Mouse (Mus musculus) heart, embryonic 11.5 days (tissue): ENCODE results near the gene Gm42372. TPM values are rescaled to one million over a fixed set of nuclear protein-coding genes. Genes with fewer than 3 reads are reported as not detected.

Experiments
- ATAC-seq: fragments of 200-750 bp; cut with Nextera tagmentation; replicated peaks from 2 replicates; pipeline ENCODE4 v1.8.0; 2017; ENCODE audit warnings: moderate library complexity; ENCODE audit not compliant: insufficient number of reproducible peaks, low FRiP score, low TSS enrichment
- H3K27ac ChIP-seq: fragments of 300-500 bp; sonication (generic); 2 replicates; pipeline ENCODE4 v1.5.1; 2014; ENCODE audit warnings: mild to moderate bottlenecking, low read depth, low read length
- H3K27me3 ChIP-seq: fragments of 300-500 bp; sonication (generic); 2 replicates; pipeline ENCODE4 v1.6.1; 2014; ENCODE audit warnings: mild to moderate bottlenecking, low read length, mixed read lengths; ENCODE audit not compliant: control insufficient read depth, insufficient read depth
- H3K36me3 ChIP-seq: fragments of 300-500 bp; sonication (generic); 2 replicates; pipeline ENCODE4 v1.6.1; 2014; ENCODE audit warnings: mild to moderate bottlenecking, low read length, moderate library complexity, mixed read lengths; ENCODE audit not compliant: control insufficient read depth, insufficient read depth
- H3K4me1 ChIP-seq: fragments of 300-500 bp; sonication (generic); 2 replicates; pipeline ENCODE4 v1.6.1; 2014; ENCODE audit warnings: low read length; ENCODE audit not compliant: control insufficient read depth, insufficient read depth
- H3K4me2 ChIP-seq: fragments of 300-500 bp; sonication (generic); 2 replicates; pipeline ENCODE4 v1.6.1; 2014; ENCODE audit warnings: mild to moderate bottlenecking, moderate library complexity
- H3K4me3 ChIP-seq: fragments of 300-500 bp; sonication (generic); 2 replicates; pipeline ENCODE4 v1.5.1; 2014; ENCODE audit warnings: low read depth, low read length
- H3K9ac ChIP-seq: fragments of 300-500 bp; sonication (generic); 2 replicates; pipeline ENCODE4 v1.6.1; 2014; ENCODE audit warnings: mild to moderate bottlenecking, low read depth, low read length, moderate library complexity
- H3K9me3 ChIP-seq: fragments of 300-500 bp; sonication (generic); replicated peaks from 2 replicates; pipeline ENCODE4 v1.6.1; 2016; ENCODE audit warnings: low read length; ENCODE audit not compliant: control insufficient read depth
- WGBS: fragments of 180-500 bp; shearing (Covaris S2); extraction: QIAGEN DNeasy Blood & Tissue Kit; methylation state at CpG from one replicate; pipeline ENCODE4 v1.1.7; 2014; ENCODE audit not compliant: insufficient replicate concordance; 5-methylcytosine and 5-hydroxymethylcytosine counted together
- polyA plus RNA-seq: library from polyadenylated mRNA; unstranded; fragments of >200 nt; fragmentation: Nextera tagmentation; extraction: Ambion mirVana; gene quantifications from 2 replicates; pipeline ENCODE4 v1.2.1, GENCODE M21; 2014

Gm42372 gene
- polyA plus RNA-seq, 1 experiment from 2014 or later = 0.20 TPM

- WGBS = under 1% methylated on average over 26 of the region's 27 CpGs
- Histone ChIP-seq H3K27ac (peak overlapping the region; percentile 93), H3K27me3 (no peaks in the 10 kb centered on the region), H3K4me2 (peak overlapping the region; percentile 93), H3K9ac (peak overlapping the region; percentile 95), H3K9me3 (no peaks in the 10 kb centered on the region), H3K4me1 (peaks cover 52% of the 10 kb centered on the region), H3K4me3 (peak overlapping the region; percentile 82), H3K36me3 (peaks cover 17% of the 10 kb centered on the region)
- peak; percentile 92 for ATAC-seq
Observed at GRCm38 (mm10) chr7:16993651-16994399, 10.9 kb downstream of the Gm42372 start.

- Histone ChIP-seq H3K4me2 (peak overlapping the region; percentile 93), H3K27me3 (no peaks in the 10 kb centered on the region), H3K4me1 (peaks cover 53% of the 10 kb centered on the region), H3K9me3 (no peaks in the 10 kb centered on the region), H3K4me3 (peak overlapping the region; percentile 82), H3K9ac (peak overlapping the region; percentile 95), H3K27ac (peak overlapping the region; percentile 93), H3K36me3 (peaks cover 19% of the 10 kb centered on the region)
- 3% methylated on average over 20 of the region's 20 CpGs for WGBS
- ATAC-seq = no peak
Observed at GRCm38 (mm10) chr7:16994400-16994799, 11.5 kb downstream of the Gm42372 start.

- H3K4me1 ChIP-seq = peaks cover 51% of the 10 kb centered on the region
- WGBS = 89% methylated on average over 4 of the region's 4 CpGs
- no peaks in the 10 kb centered on the region for H3K27me3 ChIP-seq
- no peaks in the 10 kb centered on the region for H3K9me3 ChIP-seq
- peaks cover 21% of the 10 kb centered on the region for H3K36me3 ChIP-seq
- H3K4me3 ChIP-seq = peak overlapping the region; percentile 82
- peak overlapping the region; percentile 93 for H3K4me2 ChIP-seq
- H3K9ac ChIP-seq = peak overlapping the region; percentile 95
- ATAC-seq = no peak
- no peak overlapping the region for H3K27ac ChIP-seq
Observed at GRCm38 (mm10) chr7:16995345-16995744, 12.5 kb downstream of the Gm42372 start.

GRCm38 (mm10) chr7:16999233-16999632, 16.3 kb downstream of the Gm42372 start:
- H3K36me3 ChIP-seq = peaks cover 32% of the 10 kb centered on the region
- H3K27me3 ChIP-seq = no peaks in the 10 kb centered on the region
- 0 out of 2 replicates have a peak overlapping the region, but pooled peaks have one; percentile 16 for H3K9ac ChIP-seq
- no peaks in the 10 kb centered on the region for H3K9me3 ChIP-seq
- peak; percentile 37; the same call in 1 of the 2 replicates for ATAC-seq
- H3K27ac ChIP-seq = peak overlapping the region; percentile 29; the same call in 1 of the 2 replicates
- 40% methylated on average over 4 of the region's 4 CpGs for WGBS
- no peak overlapping the region for H3K4me3 ChIP-seq
- peaks cover 37% of the 10 kb centered on the region for H3K4me1 ChIP-seq
- peak overlapping the region; percentile 27; the same call in 1 of the 2 replicates for H3K4me2 ChIP-seq

GRCm38 (mm10) chr7:16999650-17000049, 16.8 kb downstream of the Gm42372 start:
- H3K4me1 ChIP-seq = peaks cover 36% of the 10 kb centered on the region
- ATAC-seq = peak; percentile 11; the same call in 1 of the 2 replicates
- peak overlapping the region; percentile 27; the same call in 1 of the 2 replicates for H3K4me2 ChIP-seq
- H3K27ac ChIP-seq = peak overlapping the region; percentile 29; the same call in 1 of the 2 replicates
- H3K36me3 ChIP-seq = peaks cover 32% of the 10 kb centered on the region
- no peak overlapping the region for H3K4me3 ChIP-seq
- no peaks in the 10 kb centered on the region for H3K27me3 ChIP-seq
- 26% methylated on average over 4 of the region's 4 CpGs for WGBS
- H3K9me3 ChIP-seq = no peaks in the 10 kb centered on the region
- 0 out of 2 replicates have a peak overlapping the region, but pooled peaks have one; percentile 16 for H3K9ac ChIP-seq

GRCm38 (mm10) chr7:17002375-17003195, 19.7 kb downstream of the Gm42372 start:
- 0 out of 2 replicates have a peak, but pooled peaks have one; percentile 23 for ATAC-seq
- WGBS = 17% methylated on average over 7 of the region's 7 CpGs
- H3K27ac ChIP-seq = 0 out of 2 replicates have a peak overlapping the region, but pooled peaks have one; percentile 22

GRCm38 (mm10) chr7:17003230-17003960, 20.5 kb downstream of the Gm42372 start:
- Histone ChIP-seq H3K9me3 (no peaks in the 10 kb centered on the region), H3K9ac (no peak overlapping the region), H3K4me1 (peaks cover 5% of the 10 kb centered on the region), H3K36me3 (peaks cover 44% of the 10 kb centered on the region), H3K4me3 (no peak overlapping the region), H3K4me2 (no peak overlapping the region), H3K27me3 (no peaks in the 10 kb centered on the region), H3K27ac (no peak overlapping the region)
- ATAC-seq = no peak
- WGBS = 87% methylated on average over 7 of the region's 7 CpGs

More at GRCm38 (mm10) chr7:17002375-17003195, 19.7 kb downstream of the Gm42372 start:
- Histone ChIP-seq H3K9ac (no peak overlapping the region), H3K4me1 (peaks cover 12% of the 10 kb centered on the region), H3K27me3 (no peaks in the 10 kb centered on the region), H3K36me3 (peaks cover 46% of the 10 kb centered on the region), H3K9me3 (no peaks in the 10 kb centered on the region), H3K4me3 (no peak overlapping the region), H3K4me2 (no peak overlapping the region)

GRCm38 (mm10) chr7:17004716-17005115, 21.8 kb downstream of the Gm42372 start:
- WGBS = 79% methylated on average over 7 of the region's 7 CpGs
- Histone ChIP-seq H3K36me3 (peaks cover 44% of the 10 kb centered on the region), H3K27me3 (no peaks in the 10 kb centered on the region), H3K27ac (no peak overlapping the region), H3K9ac (no peak overlapping the region), H3K4me2 (no peak overlapping the region), H3K9me3 (no peaks in the 10 kb centered on the region), H3K4me1 (no peaks in the 10 kb centered on the region), H3K4me3 (no peak overlapping the region)
- ATAC-seq = no peak
